Mouse (Mus musculus) small intestine, adult 2 months (tissue): ENCODE data around the gene Gm3149.
"Not testable (repeated sequence)": the region's sequence is repeated elsewhere in the genome, so short reads cannot be mapped to it uniquely, and the experiment has no call there.

Experiments
- CTCF ChIP-seq: fragments of 200-500 bp; IDR thresholded peaks from 2 replicates; pipeline ENCODE4 v1.5.1; 2012; ENCODE audit warnings: low read depth, mild to moderate bottlenecking, control low read depth, inconsistent platforms, low read length, moderate library complexity, mixed read lengths; ENCODE audit not compliant: insufficient replicate concordance, insufficient read length; ENCODE audit errors: extremely low read depth
- POLR2A ChIP-seq: fragments of 200-500 bp; IDR thresholded peaks from 2 replicates; pipeline ENCODE4 v1.6.1; 2012; ENCODE audit warnings: low read depth, mild to moderate bottlenecking, control low read depth, inconsistent platforms, low read length, moderate library complexity

DNA sequence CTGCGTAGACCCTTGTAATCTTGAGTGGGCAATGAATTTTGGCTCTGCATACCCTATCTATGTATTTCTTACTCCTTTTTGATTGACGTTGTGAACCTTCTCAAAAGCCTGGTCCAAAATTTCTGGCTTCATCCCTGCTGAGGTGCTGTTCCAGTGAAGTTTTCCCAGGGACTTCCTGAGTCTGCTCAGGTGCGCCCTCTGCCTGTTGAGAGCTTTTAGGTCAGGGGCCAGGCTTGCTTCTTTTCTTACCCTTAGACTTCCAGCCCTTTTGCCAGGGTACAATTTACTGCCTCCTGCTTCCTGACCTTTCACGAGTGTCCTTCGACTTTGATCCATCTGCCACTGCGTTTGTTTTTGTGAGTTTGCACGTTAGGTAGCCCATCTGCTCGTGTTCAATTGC, 18.4 kb downstream of the Gm3149 start:
- not testable (repeated sequence) for TF ChIP-seq CTCF, POLR2A
